Mouse (Mus musculus): ENCODE data around the gene Syt7. TPM values are rescaled to one million over a fixed set of nuclear protein-coding genes. Genes with fewer than 3 reads are reported as not detected.

Syt7 gene
- polyA plus RNA-seq (2014; fragmentation: Illumina TruSeq; extraction: RNeasy Lipid Tissue Mini Kit (QIAGEN cat#74804); ENCODE audit: low read depth, low replicate concordance), result 0.65 TPM

DNA sequence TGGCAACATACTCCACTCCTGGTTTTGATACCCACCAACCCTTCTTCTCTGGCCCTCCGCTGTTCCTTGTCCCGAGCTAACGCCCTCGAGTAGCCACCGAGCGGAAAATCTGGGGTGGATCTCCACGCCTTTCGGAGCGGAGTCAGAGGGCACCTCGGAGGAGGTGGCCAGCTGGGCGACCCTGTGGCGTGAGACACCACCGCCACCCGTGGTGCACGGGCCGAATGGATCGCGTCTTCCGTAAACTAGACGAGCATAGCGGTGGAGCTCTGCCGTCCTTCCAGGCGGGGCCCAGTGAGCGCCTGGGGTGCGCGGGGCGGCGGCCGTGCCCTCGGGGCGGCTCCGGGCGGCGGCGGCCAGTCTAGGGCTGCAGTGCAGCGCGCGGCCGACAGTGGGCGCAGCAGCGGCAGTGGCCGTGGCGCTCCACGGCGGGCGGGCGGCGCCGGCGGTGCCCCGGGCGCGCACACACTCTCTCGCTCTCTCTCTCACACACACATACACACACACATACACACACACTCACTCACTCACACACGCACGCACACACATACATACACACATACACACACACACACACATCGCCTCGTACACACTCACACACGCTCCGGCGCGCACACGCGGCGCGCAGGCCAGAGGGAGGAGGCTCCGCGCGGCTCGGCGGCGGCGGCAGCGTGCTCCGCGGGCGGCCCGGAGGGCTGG, at the start of gene Syt7:
Syt7 (plus strand) TSS at position 476 of the 699 bp plus-strand sequence.

GRCm38 (mm10) chr19:10456752-10457483, 68.0 kb downstream of the Syt7 start, which contains the start of gene Lrrc10b:
Lrrc10b (minus strand) TSS chr19:10457473.

GRCm38 (mm10) chr19:10482703-10483102, 93.8 kb downstream of the Syt7 start, which contains the start of gene Ppp1r32:
Ppp1r32 (minus strand) TSS chr19:10482928.

Other genes starting within 250 kb of the Syt7 start
- 54.3 TPM for gene Fads1, start 206.2 kb upstream of the Syt7 start, polyA plus RNA-seq (2014; fragmentation: Illumina TruSeq; extraction: RNeasy Lipid Tissue Mini Kit (QIAGEN cat#74804); ENCODE audit: low read depth, low replicate concordance)
- 30.8 TPM for gene Tmem258, start 185.1 kb upstream of the Syt7 start, polyA plus RNA-seq (2014; fragmentation: Illumina TruSeq; extraction: RNeasy Lipid Tissue Mini Kit (QIAGEN cat#74804); ENCODE audit: low read depth, low replicate concordance)
- 1.2 TPM for gene Fen1, start 184.9 kb upstream of the Syt7 start, polyA plus RNA-seq (2014; fragmentation: Illumina TruSeq; extraction: RNeasy Lipid Tissue Mini Kit (QIAGEN cat#74804); ENCODE audit: low read depth, low replicate concordance)
- 1.8 TPM for gene Myrf, start 148.3 kb upstream of the Syt7 start, polyA plus RNA-seq (2014; fragmentation: Illumina TruSeq; extraction: RNeasy Lipid Tissue Mini Kit (QIAGEN cat#74804); ENCODE audit: low read depth, low replicate concordance)
- gene Dagla, start 84.2 kb upstream of the Syt7 start, polyA plus RNA-seq (2014; fragmentation: Illumina TruSeq; extraction: RNeasy Lipid Tissue Mini Kit (QIAGEN cat#74804); ENCODE audit: low read depth, low replicate concordance), result not detected
- gene Lrrc10b, start 68.4 kb downstream of the Syt7 start, polyA plus RNA-seq (2014; fragmentation: Illumina TruSeq; extraction: RNeasy Lipid Tissue Mini Kit (QIAGEN cat#74804); ENCODE audit: low read depth, low replicate concordance), result not detected
- not detected for gene Ppp1r32, start 93.8 kb downstream of the Syt7 start, polyA plus RNA-seq (2014; fragmentation: Illumina TruSeq; extraction: RNeasy Lipid Tissue Mini Kit (QIAGEN cat#74804); ENCODE audit: low read depth, low replicate concordance)
- 35.0 TPM for gene Cpsf7, start 136.2 kb downstream of the Syt7 start, polyA plus RNA-seq (2014; fragmentation: Illumina TruSeq; extraction: RNeasy Lipid Tissue Mini Kit (QIAGEN cat#74804); ENCODE audit: low read depth, low replicate concordance)
- gene Sdhaf2, start 137.1 kb downstream of the Syt7 start, polyA plus RNA-seq (2014; fragmentation: Illumina TruSeq; extraction: RNeasy Lipid Tissue Mini Kit (QIAGEN cat#74804); ENCODE audit: low read depth, low replicate concordance), result 72.4 TPM
- gene Tmem216, start 167.1 kb downstream of the Syt7 start, polyA plus RNA-seq (2014; fragmentation: Illumina TruSeq; extraction: RNeasy Lipid Tissue Mini Kit (QIAGEN cat#74804); ENCODE audit: low read depth, low replicate concordance), result 5.5 TPM
- gene Cyb561a3, start 188.1 kb downstream of the Syt7 start, polyA plus RNA-seq (2014; fragmentation: Illumina TruSeq; extraction: RNeasy Lipid Tissue Mini Kit (QIAGEN cat#74804); ENCODE audit: low read depth, low replicate concordance), result 3.2 TPM
- gene Tmem138, start 188.3 kb downstream of the Syt7 start, polyA plus RNA-seq (2014; fragmentation: Illumina TruSeq; extraction: RNeasy Lipid Tissue Mini Kit (QIAGEN cat#74804); ENCODE audit: low read depth, low replicate concordance), result 5.4 TPM
- 62.9 TPM for gene Ddb1, start 216.2 kb downstream of the Syt7 start, polyA plus RNA-seq (2014; fragmentation: Illumina TruSeq; extraction: RNeasy Lipid Tissue Mini Kit (QIAGEN cat#74804); ENCODE audit: low read depth, low replicate concordance)
- 21.8 TPM for gene Tkfc, start 216.6 kb downstream of the Syt7 start, polyA plus RNA-seq (2014; fragmentation: Illumina TruSeq; extraction: RNeasy Lipid Tissue Mini Kit (QIAGEN cat#74804); ENCODE audit: low read depth, low replicate concordance)
- gene Vwce, start 245.1 kb downstream of the Syt7 start, polyA plus RNA-seq (2014; fragmentation: Illumina TruSeq; extraction: RNeasy Lipid Tissue Mini Kit (QIAGEN cat#74804); ENCODE audit: low read depth, low replicate concordance), result 0.93 TPM

Data from kidney, adult 10 weeks (tissue).